Mouse (Mus musculus): Measurements from ENCODE around the gene Mdk. TPM values are rescaled to one million over a fixed set of nuclear protein-coding genes. Genes with fewer than 3 reads are reported as not detected.

Gene Mdk
- polyA plus RNA-seq, 1 experiment from 2014 or later: 1,773 TPM

DNA sequence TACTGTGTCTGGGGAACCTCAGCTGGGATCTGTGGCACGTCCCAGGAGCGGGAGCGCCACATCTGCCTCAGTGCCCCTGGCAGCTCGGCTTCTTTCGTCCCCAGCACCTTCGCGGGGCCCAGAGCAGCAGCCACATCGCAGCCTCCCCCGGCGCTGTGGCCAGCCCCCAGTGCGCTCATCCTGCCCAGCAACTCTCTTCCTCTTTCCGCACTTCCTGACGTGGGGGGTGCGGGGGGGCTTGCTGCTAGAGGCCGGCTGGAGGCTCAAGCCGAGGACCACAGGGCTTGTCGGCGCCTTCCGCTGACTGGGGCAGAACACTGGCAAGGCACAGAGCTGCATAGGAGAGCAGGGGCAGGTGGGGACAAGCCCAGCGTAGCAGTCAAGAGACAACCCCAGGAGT, 33.3 kb upstream of the Mdk start:
- no peak for DNase-seq (ENCODE audit: extremely low spot score, low spot score)
- 15% methylated on average over 20 of the region's 20 CpGs for WGBS

DNA sequence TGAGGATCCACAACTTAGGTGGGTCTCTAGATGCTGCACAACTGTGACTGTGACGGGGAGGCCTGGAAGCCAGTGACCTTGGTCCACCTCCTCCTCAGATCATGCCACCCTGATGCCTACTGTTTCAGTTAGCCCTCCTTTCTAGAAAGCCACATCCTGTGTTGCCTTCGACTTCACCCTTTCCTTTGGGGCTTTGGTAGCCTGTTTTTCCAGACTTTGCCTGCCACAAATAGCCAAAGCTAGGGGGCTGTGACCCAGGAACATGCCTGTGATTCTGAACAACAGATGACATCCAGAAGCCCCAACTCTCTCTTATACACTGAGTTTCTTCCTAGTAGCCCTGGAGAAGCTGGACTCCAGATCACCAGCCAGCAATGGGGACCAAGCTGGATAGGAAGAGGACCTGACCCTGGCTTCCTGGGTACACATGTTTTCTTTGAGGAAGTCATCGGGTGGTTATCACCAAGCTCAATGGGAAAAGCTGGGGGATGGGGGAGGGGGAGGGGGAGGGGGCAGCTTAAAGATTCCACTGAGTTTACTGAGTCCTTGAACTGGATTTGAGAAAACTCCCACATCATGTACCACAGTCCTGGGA, 32.6 kb upstream of the Mdk start:
- WGBS: 85% methylated on average over 3 of the region's 3 CpGs
- DNase-seq (ENCODE audit: extremely low spot score, low spot score): no peak
- Histone ChIP-seq H3K4me1 (peaks cover 64% of the 10 kb centered on the region), H3K27me3 (ENCODE audit: poor library complexity, severe bottlenecking) (peaks cover 42% of the 10 kb centered on the region), H3K4me3 (peak overlapping the region; percentile 38), H3K27ac (peak overlapping the region; percentile 76), H3K36me3 (replicated peaks) (peaks cover 9% of the 10 kb centered on the region; the same call in 1 of the 2 replicates), H3K9me3 (no peaks in the 10 kb centered on the region)

More for the DNA sequence above, 33.3 kb upstream of the Mdk start:
- H3K4me1 ChIP-seq: peaks cover 56% of the 10 kb centered on the region
- peaks cover 49% of the 10 kb centered on the region for H3K27me3 ChIP-seq (ENCODE audit: poor library complexity, severe bottlenecking)
- H3K4me3 ChIP-seq: peak overlapping the region; percentile 38
- H3K27ac ChIP-seq: peak overlapping the region; percentile 76
- H3K36me3 ChIP-seq (replicated peaks): 0 out of 2 replicates have a peak, but pooled peaks cover 4% of the 10 kb centered on the region
- no peaks in the 10 kb centered on the region for H3K9me3 ChIP-seq

DNA sequence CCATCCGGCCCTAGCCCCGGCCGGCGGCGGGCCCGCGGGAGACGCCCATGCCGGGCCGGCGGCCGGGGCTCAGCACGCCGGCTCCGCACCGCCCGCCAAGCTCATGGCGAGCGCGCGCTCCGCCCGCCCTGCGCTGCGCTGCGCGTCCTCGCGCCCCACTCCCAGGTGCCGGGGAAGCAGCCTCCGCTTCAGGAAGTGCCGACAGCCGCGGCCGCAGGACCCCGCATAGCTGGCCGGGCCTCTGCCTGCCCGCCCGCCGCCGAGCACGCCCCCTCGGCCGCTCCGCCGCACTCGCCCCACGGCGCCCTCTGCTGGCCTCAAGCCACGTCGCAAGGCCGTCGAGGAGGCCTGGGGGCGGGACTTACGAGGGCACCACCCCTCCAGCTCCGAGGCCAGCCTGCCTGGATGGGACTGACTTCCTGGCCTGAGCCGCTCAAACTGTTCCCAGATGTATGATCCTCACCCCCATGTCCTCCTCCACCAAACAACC, 31.4 kb upstream of the Mdk start:
- DNase-seq (ENCODE audit: extremely low spot score, low spot score): peak; percentile 93
- Histone ChIP-seq H3K4me3 (peak overlapping the region; percentile 90), H3K27ac (peak overlapping the region; percentile 91), H3K27me3 (ENCODE audit: poor library complexity, severe bottlenecking) (peaks cover 34% of the 10 kb centered on the region), H3K9me3 (no peaks in the 10 kb centered on the region), H3K4me1 (peaks cover 74% of the 10 kb centered on the region), H3K36me3 (replicated peaks) (peaks cover 14% of the 10 kb centered on the region; the same call in 1 of the 2 replicates)
- WGBS: under 1% methylated on average over 57 of the region's 57 CpGs

DNA sequence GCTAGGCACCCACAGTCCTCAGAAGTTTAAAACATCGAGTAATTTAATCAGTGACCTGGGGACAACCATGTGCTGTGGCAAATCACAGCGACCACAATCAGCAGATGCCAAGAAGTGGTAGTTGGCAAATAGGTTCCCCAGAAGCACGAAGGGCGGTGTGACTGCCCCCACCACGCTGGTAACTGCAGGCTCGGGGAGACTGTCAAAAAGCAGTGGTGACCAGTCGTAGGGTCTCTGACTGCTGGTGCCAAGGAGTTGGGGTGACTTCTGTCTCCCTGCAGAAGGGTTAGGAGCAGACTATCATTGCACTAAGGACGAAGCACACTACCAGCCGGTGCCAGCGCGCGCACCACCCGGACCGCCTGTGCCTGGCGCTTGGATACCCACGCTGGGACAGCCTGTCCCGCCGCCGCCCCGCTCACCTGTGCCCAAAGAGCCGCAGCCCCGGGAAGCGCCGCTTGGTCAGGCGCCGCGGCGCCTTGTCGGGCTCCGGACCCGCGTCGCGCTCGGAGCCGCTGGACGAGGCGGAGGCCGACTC, 30.8 kb upstream of the Mdk start:
- under 1% methylated on average over 39 of the region's 39 CpGs for WGBS
- peaks cover 70% of the 10 kb centered on the region for H3K4me1 ChIP-seq
- H3K27me3 ChIP-seq (ENCODE audit: poor library complexity, severe bottlenecking): peaks cover 34% of the 10 kb centered on the region
- DNase-seq (ENCODE audit: extremely low spot score, low spot score): no peak
- peak overlapping the region; percentile 91 for H3K27ac ChIP-seq
- H3K4me3 ChIP-seq: peak overlapping the region; percentile 90
- H3K9me3 ChIP-seq: no peaks in the 10 kb centered on the region
- H3K36me3 ChIP-seq (replicated peaks): peaks cover 14% of the 10 kb centered on the region; the same call in 1 of the 2 replicates

DNA sequence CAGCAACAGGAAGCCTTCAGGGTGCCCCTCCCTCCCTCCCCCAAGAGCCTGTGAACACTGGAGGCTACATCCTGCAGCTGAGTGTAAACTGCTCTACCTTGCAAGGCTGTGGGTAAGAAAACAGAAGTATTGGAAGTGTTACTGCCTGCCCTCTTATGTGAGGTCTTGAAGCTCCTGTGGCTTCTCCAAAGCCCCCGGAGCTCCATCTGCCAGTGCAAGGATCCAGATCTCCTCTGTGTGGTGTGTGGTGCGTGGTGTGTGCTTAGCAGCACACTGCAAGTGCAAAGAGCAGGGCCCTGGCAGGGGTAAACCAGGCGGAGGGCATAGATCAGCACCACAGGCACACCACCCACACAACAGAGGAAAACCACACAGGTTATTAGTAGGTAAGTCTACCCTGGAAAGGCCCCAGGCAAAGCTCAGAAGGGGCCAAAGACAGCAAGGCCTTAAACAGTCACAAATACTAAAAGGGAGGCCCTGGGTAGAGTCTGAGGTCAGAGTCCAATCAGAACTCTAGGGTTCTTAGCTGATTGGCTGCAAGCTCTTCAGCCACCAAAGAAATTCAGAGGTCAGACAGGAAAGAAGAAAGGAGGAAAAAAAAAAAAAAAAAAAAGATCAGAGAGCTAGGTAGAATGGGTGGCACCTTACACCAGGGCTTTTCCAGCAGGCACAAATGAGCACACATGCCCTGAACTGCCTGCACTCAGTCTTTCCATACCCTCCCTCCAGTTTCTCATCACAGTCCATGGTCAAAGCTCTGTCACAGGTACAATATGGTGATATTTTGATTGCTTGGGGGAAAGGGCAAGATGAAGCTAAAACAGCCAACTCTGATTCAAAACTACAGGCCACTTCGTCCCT, 30.0 kb upstream of the Mdk start:
- no peaks in the 10 kb centered on the region for H3K9me3 ChIP-seq
- peak overlapping the region; percentile 90 for H3K4me3 ChIP-seq
- peak; percentile 21 for DNase-seq (ENCODE audit: extremely low spot score, low spot score)
- H3K27me3 ChIP-seq (ENCODE audit: poor library complexity, severe bottlenecking): peaks cover 33% of the 10 kb centered on the region
- H3K27ac ChIP-seq: peak overlapping the region; percentile 91
- peaks cover 14% of the 10 kb centered on the region; the same call in 1 of the 2 replicates for H3K36me3 ChIP-seq (replicated peaks)
- H3K4me1 ChIP-seq: peaks cover 75% of the 10 kb centered on the region
- WGBS: 71% methylated on average over 4 of the region's 4 CpGs

DNA sequence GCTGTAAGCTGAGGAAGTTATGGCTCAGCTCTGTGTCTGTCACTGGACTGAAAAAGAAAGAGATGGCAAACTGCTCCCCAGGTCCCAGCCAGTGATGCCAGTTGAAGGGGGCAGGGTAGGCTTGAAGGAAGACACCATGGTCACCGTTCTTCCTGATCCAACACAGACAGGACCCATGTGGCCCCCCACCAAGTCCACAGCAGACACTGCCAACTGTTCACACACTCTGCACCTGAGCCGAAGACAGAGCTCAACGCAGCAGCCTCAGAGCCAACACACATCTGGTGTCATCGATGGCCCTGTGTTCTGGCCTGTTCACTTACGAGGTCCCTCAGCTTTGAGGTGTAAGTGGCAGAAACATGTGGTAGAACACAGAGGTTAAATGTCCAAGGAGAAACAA, 28.4 kb upstream of the Mdk start:
- no peak overlapping the region for H3K27ac ChIP-seq
- H3K9me3 ChIP-seq: no peaks in the 10 kb centered on the region
- H3K4me1 ChIP-seq: peaks cover 81% of the 10 kb centered on the region
- H3K4me3 ChIP-seq: no peak overlapping the region
- WGBS: 96% methylated on average over 5 of the region's 5 CpGs
- H3K36me3 ChIP-seq (replicated peaks): peaks cover 21% of the 10 kb centered on the region
- no peak for DNase-seq (ENCODE audit: extremely low spot score, low spot score)
- peaks cover 16% of the 10 kb centered on the region for H3K27me3 ChIP-seq (ENCODE audit: poor library complexity, severe bottlenecking)

DNA sequence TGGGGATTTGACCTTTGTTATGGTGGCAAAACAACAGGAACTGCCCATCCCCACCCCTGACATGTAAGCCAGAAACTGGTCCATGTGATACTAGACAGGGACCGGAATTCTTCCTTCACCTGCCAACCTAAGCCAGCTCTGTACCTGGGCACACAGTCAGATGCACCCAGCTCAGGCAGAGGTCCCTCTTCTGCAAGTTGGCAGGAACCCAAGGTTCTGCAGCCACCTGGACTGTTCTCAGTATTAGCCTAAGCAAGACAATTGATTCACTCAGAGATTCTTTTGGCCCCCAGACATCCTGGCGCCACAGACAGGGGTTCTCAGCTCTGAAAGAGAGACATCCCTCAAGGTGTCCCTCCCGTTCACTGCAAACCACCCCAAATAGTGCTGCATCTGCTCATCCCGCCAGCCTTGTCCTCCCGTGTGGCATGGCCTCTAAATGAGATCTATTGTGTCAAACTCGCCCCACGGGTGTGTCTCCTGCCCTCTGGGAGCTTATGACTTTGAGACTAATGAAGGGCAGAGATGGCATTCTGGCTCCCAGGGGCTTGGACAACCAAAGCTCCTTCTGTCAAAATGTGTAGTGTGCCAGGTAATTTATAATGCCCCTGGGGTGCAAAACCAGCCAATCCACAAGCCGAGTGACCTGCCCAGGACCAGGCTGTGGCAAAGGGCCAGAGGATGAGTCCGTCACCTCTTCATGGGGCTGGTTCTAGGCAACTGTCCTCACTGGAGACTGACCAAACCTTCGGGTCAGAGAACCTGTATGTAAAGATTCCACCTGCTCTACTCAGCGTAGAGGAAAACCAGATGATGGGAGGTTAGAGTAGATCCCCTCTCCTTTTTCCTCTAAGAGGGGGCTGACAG, 27.7 kb upstream of the Mdk start:
- peak; percentile 14 for DNase-seq (ENCODE audit: extremely low spot score, low spot score)
- Histone ChIP-seq H3K27ac (no peak overlapping the region), H3K4me3 (no peak overlapping the region), H3K36me3 (replicated peaks) (peaks cover 21% of the 10 kb centered on the region), H3K9me3 (no peaks in the 10 kb centered on the region), H3K27me3 (ENCODE audit: poor library complexity, severe bottlenecking) (peaks cover 9% of the 10 kb centered on the region), H3K4me1 (peaks cover 80% of the 10 kb centered on the region)
- 83% methylated on average over 11 of the region's 11 CpGs for WGBS

DNA sequence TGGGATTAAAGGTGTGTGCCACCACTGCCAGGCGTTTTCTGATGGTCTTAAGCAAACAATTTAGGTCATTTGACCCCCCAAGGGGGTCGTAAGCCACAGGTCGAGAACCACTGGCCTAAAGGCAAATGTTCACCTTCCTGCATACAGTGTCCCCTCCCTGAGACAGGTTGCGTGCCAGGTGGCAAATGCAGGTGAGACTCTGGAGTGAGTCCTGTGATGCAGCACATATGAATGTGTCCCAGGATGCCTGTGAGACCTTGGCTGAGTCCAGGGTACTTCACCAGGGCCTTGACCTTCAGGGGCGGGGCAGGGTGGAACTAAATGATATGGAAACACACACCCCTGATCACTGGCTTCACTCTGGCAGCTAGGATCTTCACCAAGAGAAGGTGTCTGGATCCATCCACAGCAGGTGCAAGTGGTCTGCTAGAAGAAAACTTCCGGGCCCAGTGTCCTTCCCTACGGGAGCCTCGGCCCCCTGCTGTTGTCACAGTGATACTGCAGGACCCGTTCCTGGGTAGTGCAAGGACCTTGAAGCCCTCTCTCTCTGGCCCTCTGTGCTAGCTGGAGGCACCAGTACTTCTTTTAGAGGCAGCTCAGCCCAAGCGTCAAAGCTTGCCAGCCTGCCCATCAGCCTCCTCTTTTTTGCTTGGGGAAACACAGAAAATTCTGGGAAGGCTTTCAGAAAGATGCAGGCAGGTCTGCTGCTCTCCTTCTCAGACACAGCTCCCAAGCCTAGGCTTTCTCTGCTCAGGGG, 26.8 kb upstream of the Mdk start:
- no peak overlapping the region for H3K27ac ChIP-seq
- H3K9me3 ChIP-seq: no peaks in the 10 kb centered on the region
- no peak overlapping the region for H3K4me3 ChIP-seq
- peak; percentile 32 for DNase-seq (ENCODE audit: extremely low spot score, low spot score)
- peaks cover 79% of the 10 kb centered on the region for H3K4me1 ChIP-seq
- WGBS: 55% methylated on average over 10 of the region's 10 CpGs
- H3K36me3 ChIP-seq (replicated peaks): peaks cover 21% of the 10 kb centered on the region
- peaks cover under 1% of the 10 kb centered on the region; the same call in 1 of the 2 replicates for H3K27me3 ChIP-seq (ENCODE audit: poor library complexity, severe bottlenecking)

DNA sequence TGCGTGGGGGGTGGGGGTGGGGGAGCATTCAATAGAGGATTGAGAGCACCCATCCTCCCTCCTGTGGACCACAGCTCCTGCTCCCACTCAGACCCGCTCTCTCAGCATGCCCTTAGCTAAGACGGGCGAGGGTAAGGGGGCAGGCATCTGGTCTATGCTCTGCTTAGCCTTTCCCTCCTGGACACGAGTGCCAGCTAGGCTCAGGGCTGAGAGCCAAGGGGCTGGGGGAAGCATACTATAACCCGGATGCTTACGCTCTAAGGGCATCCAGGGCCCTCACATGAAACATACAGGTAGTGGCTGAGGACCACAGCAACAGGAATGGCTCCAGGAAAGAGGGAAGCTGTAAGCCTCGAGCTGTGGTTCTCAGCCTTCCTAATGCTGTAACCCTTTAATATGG, 26.0 kb upstream of the Mdk start:
- Histone ChIP-seq H3K27ac (no peak overlapping the region), H3K4me1 (peaks cover 76% of the 10 kb centered on the region), H3K27me3 (ENCODE audit: poor library complexity, severe bottlenecking) (no peaks in the 10 kb centered on the region), H3K9me3 (no peaks in the 10 kb centered on the region), H3K36me3 (replicated peaks) (peaks cover 21% of the 10 kb centered on the region), H3K4me3 (no peak overlapping the region)
- DNase-seq (ENCODE audit: extremely low spot score, low spot score): no peak
- 87% methylated on average over 8 of the region's 8 CpGs for WGBS

DNA sequence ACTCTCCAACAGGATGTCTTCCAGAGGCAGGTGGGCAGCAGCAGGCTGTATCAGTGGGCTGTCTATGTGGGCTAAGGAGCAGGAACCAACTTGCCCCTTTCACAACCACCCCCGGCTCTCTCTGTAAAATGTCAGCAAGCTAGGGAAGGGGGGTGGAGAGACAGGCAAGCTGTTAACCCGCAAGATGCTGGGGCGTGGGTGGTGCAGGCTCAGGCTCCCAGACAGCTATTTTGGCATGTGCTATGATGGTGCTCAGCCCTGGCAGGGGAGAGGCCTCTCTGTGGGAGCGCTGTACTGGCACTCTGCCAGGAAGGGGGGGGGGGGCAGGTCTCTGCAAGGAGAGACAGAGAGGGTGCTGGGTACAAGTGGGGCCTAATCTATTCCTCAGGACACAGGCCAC, 25.0 kb upstream of the Mdk start:
- 76% methylated on average over 4 of the region's 4 CpGs for WGBS

DNA sequence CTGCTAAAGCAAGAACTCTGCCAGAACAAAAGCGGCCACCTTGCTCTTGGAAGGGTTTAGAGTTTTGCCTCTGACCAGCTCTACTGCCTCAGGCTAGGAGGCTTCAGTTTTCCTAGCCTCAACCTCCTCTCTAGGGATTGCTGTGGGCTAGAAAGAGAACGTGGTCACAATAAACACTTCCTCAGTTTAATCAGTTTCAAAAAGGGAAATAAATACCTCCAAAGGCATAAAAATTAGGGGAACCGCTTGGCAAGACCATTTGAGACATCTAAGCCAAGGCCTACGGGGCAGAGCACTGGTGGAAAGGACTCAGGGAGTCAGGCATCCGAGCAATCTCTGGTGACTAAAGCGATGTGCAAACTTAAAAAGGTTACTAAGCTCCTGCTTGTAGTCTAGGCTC, 23.8 kb upstream of the Mdk start:
- H3K27ac ChIP-seq: no peak overlapping the region
- H3K4me3 ChIP-seq: no peak overlapping the region
- H3K27me3 ChIP-seq (ENCODE audit: poor library complexity, severe bottlenecking): no peaks in the 10 kb centered on the region
- no peak for DNase-seq (ENCODE audit: extremely low spot score, low spot score)
- H3K9me3 ChIP-seq: no peaks in the 10 kb centered on the region
- H3K4me1 ChIP-seq: peaks cover 56% of the 10 kb centered on the region
- WGBS: 83% methylated on average over 6 of the region's 6 CpGs
- peaks cover 21% of the 10 kb centered on the region for H3K36me3 ChIP-seq (replicated peaks)

More for the DNA sequence above, 25.0 kb upstream of the Mdk start:
- no peaks in the 10 kb centered on the region for H3K9me3 ChIP-seq
- no peak overlapping the region for H3K4me3 ChIP-seq
- peaks cover 21% of the 10 kb centered on the region for H3K36me3 ChIP-seq (replicated peaks)
- no peaks in the 10 kb centered on the region for H3K27me3 ChIP-seq (ENCODE audit: poor library complexity, severe bottlenecking)
- H3K27ac ChIP-seq: no peak overlapping the region
- H3K4me1 ChIP-seq: peaks cover 66% of the 10 kb centered on the region
- no peak for DNase-seq (ENCODE audit: extremely low spot score, low spot score)
